Mouse (Mus musculus) C2C12 (cell line): Measurements from ENCODE around the gene Doc2b. TPM values are rescaled to one million over a fixed set of nuclear protein-coding genes. Genes with fewer than 3 reads are reported as not detected.

ENCODE experiments used
- H3K27me3 ChIP-seq: one replicate; pipeline ENCODE4 v1.6.1; 2011; ENCODE audit not compliant: control insufficient read depth, insufficient read depth, insufficient read length
- H3K36me3 ChIP-seq: one replicate; pipeline ENCODE4 v1.6.1; 2011; ENCODE audit not compliant: control insufficient read depth, insufficient read depth
- H3K4me3 ChIP-seq: one replicate; pipeline ENCODE4 v1.5.1; 2011; ENCODE audit warnings: mild to moderate bottlenecking, control low read depth; ENCODE audit not compliant: poor library complexity, insufficient read depth, severe bottlenecking
- H3K79me2 ChIP-seq: one replicate; pipeline ENCODE4 v1.6.1; 2011; ENCODE audit not compliant: control insufficient read depth, insufficient read depth
- H3K79me3 ChIP-seq: one replicate; pipeline ENCODE4 v1.6.1; 2011; ENCODE audit warnings: low read depth, control low read depth
- H3ac ChIP-seq: one replicate; pipeline ENCODE3; 2011; ENCODE audit warnings: low read depth; ENCODE audit not compliant: control insufficient read depth, insufficient read length
- CEBPB ChIP-seq: IDR thresholded peaks from one replicate; pipeline ENCODE4 v1.6.1; 2011; ENCODE audit warnings: low read depth, mild to moderate bottlenecking, control low read depth, moderate library complexity
- CTCF ChIP-seq: IDR thresholded peaks from one replicate; pipeline ENCODE4 v1.5.1; 2011; ENCODE audit not compliant: control insufficient read depth, insufficient read depth, insufficient read length
- FOSL1 ChIP-seq: IDR thresholded peaks from one replicate; pipeline ENCODE4 v1.8.0; 2011; ENCODE audit warnings: mild to moderate bottlenecking, low read length; ENCODE audit not compliant: poor library complexity, insufficient read depth, severe bottlenecking
- MAX ChIP-seq: IDR thresholded peaks from one replicate; pipeline ENCODE4 v1.6.1; 2011; ENCODE audit warnings: mild to moderate bottlenecking, control low read depth
- MYOD1 ChIP-seq: IDR thresholded peaks from one replicate; pipeline ENCODE4 v1.6.1; 2011; ENCODE audit warnings: low read depth; ENCODE audit not compliant: control insufficient read depth, insufficient read length
- MYOG ChIP-seq: IDR thresholded peaks from one replicate; pipeline ENCODE4 v1.6.1; 2011; ENCODE audit not compliant: control insufficient read depth, insufficient read length; ENCODE audit errors: extremely low read depth
- USF1 ChIP-seq: IDR thresholded peaks from one replicate; pipeline ENCODE4 v1.6.1; 2011; ENCODE audit warnings: low read depth, mild to moderate bottlenecking, control low read depth, moderate library complexity
- polyA plus RNA-seq: library from polyadenylated mRNA; unstranded; fragments of >200 nt; fragmentation: generic; extraction: Trizol; gene quantifications from one replicate; pipeline ENCODE4 v1.2.1, GENCODE M21; 2012; ENCODE audit warnings: missing spikeins

The Doc2b gene
- polyA plus RNA-seq, 1 experiment: 0.04 TPM

GRCm38 (mm10) chr11:75783799-75784198, 12.1 kb downstream of the Doc2b start:
- no peaks in the 10 kb centered on the region for H3K79me3 ChIP-seq
- peaks cover 16% of the 10 kb centered on the region for H3K27me3 ChIP-seq
- no peak for TF ChIP-seq FOSL1
- TF ChIP-seq MYOG: no peak
- TF ChIP-seq CTCF: no peak
- TF ChIP-seq MAX: no peak
- no peak for TF ChIP-seq USF1
- no peak for TF ChIP-seq CEBPB
- TF ChIP-seq MYOD1: no peak
- no peaks in the 10 kb centered on the region for H3K36me3 ChIP-seq
- H3ac ChIP-seq: no peak overlapping the region
- no peak overlapping the region for H3K4me3 ChIP-seq
- H3K79me2 ChIP-seq: no peaks in the 10 kb centered on the region

GRCm38 (mm10) chr11:75781919-75782318, 13.9 kb downstream of the Doc2b start:
- Histone ChIP-seq H3ac (no peak overlapping the region), H3K27me3 (peaks cover 29% of the 10 kb centered on the region), H3K79me3 (no peaks in the 10 kb centered on the region), H3K79me2 (no peaks in the 10 kb centered on the region), H3K4me3 (no peak overlapping the region), H3K36me3 (no peaks in the 10 kb centered on the region)
- TF ChIP-seq FOSL1 (no peak), CEBPB (no peak), MYOG (no peak), CTCF (peak; percentile 84), USF1 (no peak), MAX (no peak), MYOD1 (no peak)

GRCm38 (mm10) chr11:75775919-75776318, 19.9 kb downstream of the Doc2b start:
- TF ChIP-seq MYOG (no peak), CTCF (no peak), CEBPB (no peak), MAX (no peak)
- Histone ChIP-seq H3K79me3 (no peaks in the 10 kb centered on the region), H3K79me2 (no peaks in the 10 kb centered on the region), H3K27me3 (peaks cover 39% of the 10 kb centered on the region), H3K36me3 (no peaks in the 10 kb centered on the region), H3ac (no peak overlapping the region), H3K4me3 (no peak overlapping the region)

- no peak overlapping the region for H3ac ChIP-seq
- no peak overlapping the region for H3K4me3 ChIP-seq
- H3K79me3 ChIP-seq: no peaks in the 10 kb centered on the region
These were observed 23.3 kb downstream of the Doc2b start for GRCm38 (mm10) chr11:75772562-75772961.

GRCm38 (mm10) chr11:75769206-75769605, 26.6 kb downstream of the Doc2b start:
- TF ChIP-seq USF1 (peak; percentile 40), FOSL1 (no peak), MAX (peak; percentile 41), CTCF (peak; percentile 60)
- H3K79me2 ChIP-seq: peaks cover 6% of the 10 kb centered on the region
- H3K36me3 ChIP-seq: peaks cover 36% of the 10 kb centered on the region
- H3K79me3 ChIP-seq: peaks cover 3% of the 10 kb centered on the region
- H3K27me3 ChIP-seq: peaks cover under 1% of the 10 kb centered on the region
- H3ac ChIP-seq: no peak overlapping the region
- no peak overlapping the region for H3K4me3 ChIP-seq

More at GRCm38 (mm10) chr11:75772562-75772961, 23.3 kb downstream of the Doc2b start:
- no peak for TF ChIP-seq CEBPB
- TF ChIP-seq MYOD1: no peak
- Histone ChIP-seq H3K36me3 (peaks cover 2% of the 10 kb centered on the region), H3K79me2 (no peaks in the 10 kb centered on the region), H3K27me3 (peaks cover 21% of the 10 kb centered on the region)

GRCm38 (mm10) chr11:75768091-75768989, 27.5 kb downstream of the Doc2b start:
- Histone ChIP-seq H3K79me3 (peaks cover 8% of the 10 kb centered on the region), H3K4me3 (no peak overlapping the region), H3K27me3 (no peaks in the 10 kb centered on the region), H3K36me3 (peaks cover 45% of the 10 kb centered on the region), H3ac (no peak overlapping the region), H3K79me2 (peaks cover 15% of the 10 kb centered on the region)
- TF ChIP-seq MYOG (no peak), USF1 (no peak), CEBPB (no peak), MAX (no peak), MYOD1 (no peak), CTCF (no peak), FOSL1 (no peak)
